Mouse (Mus musculus): ENCODE measurements at regions not wholly inside any gene's neighbourhood (a gene's known extent, or its start where the extent isn't known, plus 50 kb on each side); places are given as distances from the start of the nearest gene placed in this dataset.

GRCm38 (mm10) chr9:24899206-24899928 lies 125.3 kb upstream of the Tbx20 start:
- Histone ChIP-seq H3K4me3 (replicated peaks) (no peak overlapping the region), H3K4me2 (no peak overlapping the region), H3K27ac (no peak overlapping the region), H3K9me3 (replicated peaks) (no peaks in the 10 kb centered on the region), H3K4me1 (replicated peaks) (peaks cover 11% of the 10 kb centered on the region), H3K36me3 (no peaks in the 10 kb centered on the region), H3K9ac (no peak overlapping the region), H3K27me3 (no peaks in the 10 kb centered on the region)
- ATAC-seq (ENCODE audit: low read depth) (no peak), DNase-seq (no peak)
- WGBS (ENCODE audit: insufficient replicate concordance), result 34% methylated on average over 7 of the region's 7 CpGs

GRCm38 (mm10) chr9:24903706-24904105 lies 129.6 kb upstream of the Tbx20 start:
- 63% methylated on average over 5 of the region's 5 CpGs for WGBS (ENCODE audit: insufficient replicate concordance)
- Histone ChIP-seq H3K4me3 (replicated peaks) (no peak overlapping the region), H3K36me3 (no peaks in the 10 kb centered on the region), H3K9ac (no peak overlapping the region), H3K27ac (no peak overlapping the region), H3K9me3 (replicated peaks) (no peaks in the 10 kb centered on the region), H3K27me3 (0 out of 2 replicates have a peak, but pooled peaks cover 4% of the 10 kb centered on the region), H3K4me2 (no peak overlapping the region), H3K4me1 (replicated peaks) (peaks cover 11% of the 10 kb centered on the region)
- no peak for ATAC-seq (ENCODE audit: low read depth)
- DNase-seq, result no peak

- Histone ChIP-seq H3K9ac (no peak overlapping the region), H3K9me3 (replicated peaks) (no peaks in the 10 kb centered on the region), H3K4me3 (replicated peaks) (no peak overlapping the region), H3K4me2 (no peak overlapping the region), H3K27ac (no peak overlapping the region), H3K27me3 (0 out of 2 replicates have a peak, but pooled peaks cover 4% of the 10 kb centered on the region), H3K36me3 (no peaks in the 10 kb centered on the region), H3K4me1 (replicated peaks) (peaks cover 20% of the 10 kb centered on the region; the same call in 1 of the 2 replicates)
- ATAC-seq (ENCODE audit: low read depth), result no peak
- DNase-seq, result no peak
- 58% methylated on average over 8 of the region's 8 CpGs for WGBS (ENCODE audit: insufficient replicate concordance)
Measured at GRCm38 (mm10) chr9:24909086-24909979, 135.2 kb upstream of the Tbx20 start.

DNA sequence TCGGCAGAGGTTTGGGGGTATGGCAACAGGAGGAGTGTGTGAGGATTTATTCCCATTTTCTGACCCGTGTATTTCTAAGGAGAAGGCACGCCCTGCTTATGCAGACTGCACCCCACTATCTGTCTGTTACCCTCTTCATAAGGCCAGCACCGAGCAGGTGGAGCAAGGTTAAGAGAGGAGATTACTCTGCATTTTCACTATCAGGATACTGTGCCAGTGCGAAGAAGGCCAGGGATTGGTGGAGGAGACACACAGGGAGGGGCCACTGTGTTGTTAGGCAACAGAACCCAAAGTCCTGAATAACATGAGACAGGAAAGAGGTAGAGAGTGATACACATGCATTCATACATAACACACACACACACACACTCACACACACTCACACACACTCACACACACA lies 136.6 kb upstream of the Tbx20 start:
- 39% methylated on average over 5 of the region's 5 CpGs for WGBS (ENCODE audit: insufficient replicate concordance)
- Histone ChIP-seq H3K4me3 (replicated peaks) (no peak overlapping the region), H3K27ac (peak overlapping the region; percentile 67), H3K4me1 (replicated peaks) (peaks cover 20% of the 10 kb centered on the region; the same call in 1 of the 2 replicates), H3K4me2 (peak overlapping the region; percentile 33), H3K9me3 (replicated peaks) (no peaks in the 10 kb centered on the region), H3K27me3 (0 out of 2 replicates have a peak, but pooled peaks cover 3% of the 10 kb centered on the region), H3K36me3 (no peaks in the 10 kb centered on the region), H3K9ac (no peak overlapping the region)
- DNase-seq (peak; percentile 55), ATAC-seq (ENCODE audit: low read depth) (peak; percentile 100)

- Histone ChIP-seq H3K27me3 (no peaks in the 10 kb centered on the region), H3K4me1 (replicated peaks) (no peaks in the 10 kb centered on the region), H3K9me3 (replicated peaks) (no peaks in the 10 kb centered on the region), H3K36me3 (no peaks in the 10 kb centered on the region), H3K4me2 (no peak overlapping the region), H3K4me3 (replicated peaks) (no peak overlapping the region), H3K27ac (no peak overlapping the region), H3K9ac (no peak overlapping the region)
- DNase-seq (no peak), ATAC-seq (ENCODE audit: low read depth) (no peak)
- 48% methylated on average over 9 of the region's 9 CpGs for WGBS (ENCODE audit: insufficient replicate concordance)
Measured at GRCm38 (mm10) chr9:24920031-24920445, 145.9 kb upstream of the Tbx20 start.

GRCm38 (mm10) chr9:24922051-24922860 lies 148.2 kb upstream of the Tbx20 start:
- no peaks in the 10 kb centered on the region for H3K9me3 ChIP-seq (replicated peaks)
- ATAC-seq (ENCODE audit: low read depth) (no peak), DNase-seq (no peak)

GRCm38 (mm10) chr9:24923514-24923913 lies 149.4 kb upstream of the Tbx20 start:
- no peaks in the 10 kb centered on the region for H3K4me1 ChIP-seq (replicated peaks)
- H3K9me3 ChIP-seq (replicated peaks), result no peaks in the 10 kb centered on the region
- ATAC-seq (ENCODE audit: low read depth) (no peak), DNase-seq (no peak)
- no peak overlapping the region for H3K4me2 ChIP-seq
- no peak overlapping the region for H3K9ac ChIP-seq
- WGBS (ENCODE audit: insufficient replicate concordance), result 62% methylated on average over 5 of the region's 5 CpGs
- no peak overlapping the region for H3K27ac ChIP-seq
- H3K36me3 ChIP-seq, result no peaks in the 10 kb centered on the region
- H3K27me3 ChIP-seq, result no peaks in the 10 kb centered on the region
- no peak overlapping the region for H3K4me3 ChIP-seq (replicated peaks)

More at GRCm38 (mm10) chr9:24922051-24922860, 148.2 kb upstream of the Tbx20 start:
- 63% methylated on average over 4 of the region's 4 CpGs for WGBS (ENCODE audit: insufficient replicate concordance)
- Histone ChIP-seq H3K9ac (no peak overlapping the region), H3K4me2 (no peak overlapping the region), H3K4me1 (replicated peaks) (no peaks in the 10 kb centered on the region), H3K4me3 (replicated peaks) (no peak overlapping the region), H3K27ac (no peak overlapping the region), H3K27me3 (no peaks in the 10 kb centered on the region), H3K36me3 (no peaks in the 10 kb centered on the region)

DNA sequence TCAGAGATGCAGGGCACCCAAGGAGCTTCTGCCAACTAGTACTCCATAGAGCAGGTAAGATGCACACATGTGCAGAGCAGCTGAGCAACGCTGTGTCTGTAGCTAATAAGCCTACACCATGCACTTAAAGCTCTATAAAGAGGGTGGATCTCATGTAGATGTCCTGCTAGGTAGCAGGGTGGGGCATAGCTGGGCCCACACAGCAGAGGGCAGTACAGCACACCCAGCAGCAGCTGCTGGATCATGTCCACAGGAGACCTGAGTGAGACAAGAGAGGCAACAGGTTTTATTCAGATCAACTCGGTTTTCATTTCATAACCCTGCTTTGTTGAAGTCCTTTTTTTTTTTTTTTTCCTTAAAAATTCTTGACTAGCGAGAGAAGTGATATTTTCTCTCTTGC lies 151.5 kb upstream of the Gm10181 start:
- Histone ChIP-seq H3K9ac (no peak overlapping the region), H3K4me1 (replicated peaks) (no peaks in the 10 kb centered on the region), H3K36me3 (no peaks in the 10 kb centered on the region), H3K27me3 (no peaks in the 10 kb centered on the region), H3K9me3 (replicated peaks) (no peaks in the 10 kb centered on the region), H3K27ac (no peak overlapping the region), H3K4me2 (no peak overlapping the region), H3K4me3 (replicated peaks) (no peak overlapping the region)
- WGBS (ENCODE audit: insufficient replicate concordance), result 43% methylated on average over 3 of the region's 3 CpGs
- ATAC-seq (ENCODE audit: low read depth), result no peak
- no peak for DNase-seq

GRCm38 (mm10) chr9:24942943-24943342 lies 146.3 kb upstream of the Gm10181 start:
- WGBS (ENCODE audit: insufficient replicate concordance), result 60% methylated on average over 5 of the region's 5 CpGs
- H3K27ac ChIP-seq, result no peak overlapping the region
- ATAC-seq (ENCODE audit: low read depth), result no peak
- H3K4me1 ChIP-seq (replicated peaks), result no peaks in the 10 kb centered on the region
- H3K4me2 ChIP-seq, result no peak overlapping the region
- H3K9ac ChIP-seq, result no peak overlapping the region
- no peak overlapping the region for H3K4me3 ChIP-seq (replicated peaks)
- no peaks in the 10 kb centered on the region for H3K27me3 ChIP-seq
- H3K9me3 ChIP-seq (replicated peaks), result no peaks in the 10 kb centered on the region
- H3K36me3 ChIP-seq, result no peaks in the 10 kb centered on the region
- DNase-seq, result no peak

DNA sequence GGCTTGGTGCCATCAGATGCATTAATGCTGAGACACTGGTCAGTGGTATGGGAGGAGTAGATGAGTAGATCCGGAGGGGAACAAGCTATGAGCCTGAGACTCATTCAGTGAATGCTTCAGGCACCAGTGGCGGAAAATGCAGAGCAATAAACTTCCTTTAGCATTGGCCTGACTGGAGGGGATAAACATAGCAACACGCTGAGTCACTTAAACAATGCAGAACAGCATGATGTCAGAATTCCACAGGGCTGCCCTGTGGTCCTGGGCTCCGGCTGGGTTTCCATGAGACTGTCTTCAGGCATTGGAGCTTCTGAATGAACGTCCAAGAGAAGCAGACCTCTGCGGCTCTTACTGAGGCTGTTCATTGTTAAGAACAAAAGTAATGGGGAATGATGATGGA lies 145.4 kb upstream of the Gm10181 start:
- 30% methylated on average over 6 of the region's 6 CpGs for WGBS (ENCODE audit: insufficient replicate concordance)
- H3K9me3 ChIP-seq (replicated peaks), result no peaks in the 10 kb centered on the region
- H3K9ac ChIP-seq, result no peak overlapping the region
- DNase-seq (no peak), ATAC-seq (ENCODE audit: low read depth) (0 out of 2 replicates have a peak, but pooled peaks have one; percentile 18)
- no peaks in the 10 kb centered on the region for H3K36me3 ChIP-seq
- H3K27ac ChIP-seq, result no peak overlapping the region
- no peaks in the 10 kb centered on the region for H3K4me1 ChIP-seq (replicated peaks)
- no peaks in the 10 kb centered on the region for H3K27me3 ChIP-seq
- no peak overlapping the region for H3K4me3 ChIP-seq (replicated peaks)
- no peak overlapping the region for H3K4me2 ChIP-seq

DNA sequence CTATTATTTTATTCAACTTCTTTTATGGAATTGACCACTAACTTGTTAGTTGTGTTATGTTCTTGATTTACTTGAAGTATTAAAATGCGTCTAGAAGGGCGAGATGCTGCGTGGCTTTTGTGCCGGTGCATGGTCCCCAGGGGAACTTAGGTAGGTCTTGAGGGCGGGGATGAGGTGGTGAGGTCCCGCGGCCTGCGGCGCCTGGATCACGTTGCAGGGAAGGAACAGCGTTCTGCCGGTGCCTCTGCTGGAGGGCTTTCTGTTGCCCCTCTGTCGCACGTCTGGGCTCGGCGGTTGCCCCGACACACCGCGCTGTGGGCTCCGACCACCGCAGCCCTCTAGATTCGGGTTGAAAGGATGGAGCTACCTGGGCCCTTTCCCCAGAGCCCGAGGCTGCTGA lies 136.7 kb upstream of the Gm10181 start:
- no peak for DNase-seq
- no peak overlapping the region for H3K9ac ChIP-seq
- H3K4me2 ChIP-seq, result no peak overlapping the region
- H3K27me3 ChIP-seq, result no peaks in the 10 kb centered on the region
- no peak overlapping the region for H3K4me3 ChIP-seq (replicated peaks)
- no peaks in the 10 kb centered on the region for H3K36me3 ChIP-seq
- no peak overlapping the region for H3K27ac ChIP-seq
- 31% methylated on average over 23 of the region's 23 CpGs for WGBS (ENCODE audit: insufficient replicate concordance)
- no peak for ATAC-seq (ENCODE audit: low read depth)
- H3K4me1 ChIP-seq (replicated peaks), result no peaks in the 10 kb centered on the region
- no peaks in the 10 kb centered on the region for H3K9me3 ChIP-seq (replicated peaks)

All from liver, embryonic 13.5 days (tissue).